Mouse (Mus musculus): Measurements from ENCODE around the gene Zfp934. TPM values are rescaled to one million over a fixed set of nuclear protein-coding genes. Genes with fewer than 3 reads are reported as not detected.
"Not testable (repeated sequence)": the region's sequence is repeated elsewhere in the genome, so short reads cannot be mapped to it uniquely, and the experiment has no call there.

Gene Zfp934
- polyA plus RNA-seq (2014; fragmentation: Nextera tagmentation; extraction: Ambion mirVana): 25.5 and 26.1 TPM in 2 replicates

- not testable (repeated sequence) for H3K36me3 ChIP-seq (ENCODE audit: control insufficient read depth, insufficient read depth, low read length); H3K9ac ChIP-seq (ENCODE audit: low read length); H3K27ac ChIP-seq (ENCODE audit: low read depth, low read length); H3K4me1 ChIP-seq (ENCODE audit: control insufficient read depth, insufficient read depth, low read length); H3K27me3 ChIP-seq (ENCODE audit: control insufficient read depth, insufficient read depth, low read length); ATAC-seq (ENCODE audit: low FRiP score); H3K4me3 ChIP-seq (ENCODE audit: low read depth, low read length); DNase-seq (ENCODE audit: low spot score, missing footprints); H3K9me3 ChIP-seq (ENCODE audit: control insufficient read depth, low read length); H3K4me2 ChIP-seq
- WGBS: 87% methylated on average over 2 of the region's 6 CpGs
Observed at GRCm38 (mm10) chr13:62571099-62571498, at the start of gene Zfp934. Gene Zfp934 (minus strand): TSS chr13:62571199.

DNA sequence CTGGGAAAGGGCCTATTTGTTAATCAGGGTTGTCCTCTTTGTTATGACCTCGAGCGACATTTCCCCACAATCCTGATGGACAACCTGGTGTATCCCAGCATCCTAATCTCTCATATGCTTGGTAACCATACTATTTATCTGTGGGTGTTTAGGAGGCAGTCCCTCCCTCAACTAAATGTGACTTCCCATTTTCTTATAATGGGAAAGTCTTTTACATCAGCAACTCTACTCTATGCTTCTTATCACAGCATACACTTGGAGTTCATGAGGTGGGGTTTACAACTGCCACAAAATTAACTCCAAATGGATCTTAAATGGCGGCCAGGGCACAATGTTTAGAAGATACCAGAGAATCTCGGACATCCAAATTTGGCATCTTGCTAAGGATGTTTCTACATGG, 46.5 kb upstream of the Zfp934 start:
- not testable (repeated sequence) for H3K9ac ChIP-seq (ENCODE audit: low read length); H3K9me3 ChIP-seq (ENCODE audit: control insufficient read depth, low read length); H3K27ac ChIP-seq (ENCODE audit: low read depth, low read length); H3K4me1 ChIP-seq (ENCODE audit: control insufficient read depth, insufficient read depth, low read length); H3K36me3 ChIP-seq (ENCODE audit: control insufficient read depth, insufficient read depth, low read length); DNase-seq (ENCODE audit: low spot score, missing footprints); H3K4me3 ChIP-seq (ENCODE audit: low read depth, low read length); H3K4me2 ChIP-seq; ATAC-seq (ENCODE audit: low FRiP score); H3K27me3 ChIP-seq (ENCODE audit: control insufficient read depth, insufficient read depth, low read length)
- 82% methylated on average over 4 of the region's 4 CpGs for WGBS

DNA sequence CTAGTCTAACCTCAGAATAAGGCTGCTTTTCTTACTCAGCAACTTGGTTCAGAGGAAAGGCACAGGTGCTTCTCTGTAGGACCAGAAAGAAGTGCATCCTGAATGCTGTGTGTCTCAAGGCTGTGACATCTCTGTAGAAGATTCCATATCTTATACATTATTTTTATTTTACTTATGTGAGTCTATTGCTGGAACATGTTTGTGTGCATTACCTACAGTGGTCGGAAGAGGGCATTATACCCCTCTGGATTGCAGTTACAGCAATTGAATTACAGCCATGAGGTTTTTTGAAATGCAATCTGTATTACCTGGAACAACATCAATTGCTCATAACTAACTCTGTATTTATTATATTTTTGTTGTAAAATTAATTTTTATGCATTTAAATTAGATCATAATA, 9.3 kb downstream of the Zfp934 start:
- H3K27ac ChIP-seq (ENCODE audit: low read depth, low read length); ATAC-seq (ENCODE audit: low FRiP score): not testable (repeated sequence)
- 39% methylated on average over 1 of the region's 1 CpGs for WGBS

GRCm38 (mm10) chr13:62558189-62559110, 12.5 kb downstream of the Zfp934 start, which contains the start of gene Zfp935:
Gene Zfp935 (minus strand): TSS chr13:62558511.
- H3K4me1 ChIP-seq (ENCODE audit: control insufficient read depth, insufficient read depth, low read length); H3K9me3 ChIP-seq (ENCODE audit: control insufficient read depth, low read length); H3K36me3 ChIP-seq (ENCODE audit: control insufficient read depth, insufficient read depth, low read length); H3K27me3 ChIP-seq (ENCODE audit: control insufficient read depth, insufficient read depth, low read length); H3K27ac ChIP-seq (ENCODE audit: low read depth, low read length): not testable (repeated sequence)
- DNase-seq (ENCODE audit: low spot score, missing footprints) (peak; percentile 87), ATAC-seq (ENCODE audit: low FRiP score) (0 out of 2 replicates have a peak, but pooled peaks have one; percentile 52)
- H3K4me3 ChIP-seq (ENCODE audit: low read depth, low read length): peak within 1 kb of the TSS; percentile 38
- H3K4me2 ChIP-seq: peak within 1 kb of the TSS; percentile 29; the same call in 1 of the 2 replicates
- H3K9ac ChIP-seq (ENCODE audit: low read length): peak within 1 kb of the TSS; percentile 45; the same call in 1 of the 2 replicates
- WGBS: 3% methylated on average over 23 of the region's 27 CpGs

More for the DNA sequence above, 9.3 kb downstream of the Zfp934 start:
- not testable (repeated sequence) for H3K4me2 ChIP-seq; H3K4me1 ChIP-seq (ENCODE audit: control insufficient read depth, insufficient read depth, low read length); H3K9me3 ChIP-seq (ENCODE audit: control insufficient read depth, low read length); H3K36me3 ChIP-seq (ENCODE audit: control insufficient read depth, insufficient read depth, low read length); H3K4me3 ChIP-seq (ENCODE audit: low read depth, low read length); H3K9ac ChIP-seq (ENCODE audit: low read length); H3K27me3 ChIP-seq (ENCODE audit: control insufficient read depth, insufficient read depth, low read length); DNase-seq (ENCODE audit: low spot score, missing footprints)

DNA sequence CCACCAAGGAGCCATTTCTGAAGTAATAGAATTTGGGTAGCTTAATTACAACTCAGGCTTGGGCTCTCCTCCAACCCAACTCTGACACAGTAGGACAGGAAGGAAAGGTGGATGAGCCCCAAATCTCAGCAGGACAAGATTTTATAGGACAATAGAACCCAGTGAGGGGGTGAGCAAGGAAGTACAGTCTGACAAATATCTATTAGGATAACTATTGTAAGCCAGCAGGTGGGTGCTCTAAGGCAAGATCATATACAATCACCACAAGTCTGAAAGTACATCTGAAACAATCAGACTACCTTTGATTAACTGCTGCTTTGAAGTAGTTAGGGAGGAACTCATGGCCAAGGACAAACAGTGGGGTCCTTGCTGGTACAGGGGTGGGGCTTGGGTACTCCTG, 40.9 kb downstream of the Zfp934 start:
- not testable (repeated sequence) for DNase-seq (ENCODE audit: low spot score, missing footprints); H3K9me3 ChIP-seq (ENCODE audit: control insufficient read depth, low read length); ATAC-seq (ENCODE audit: low FRiP score)

GRCm38 (mm10) chr13:62510641-62511420, 60.2 kb downstream of the Zfp934 start:
- ATAC-seq (ENCODE audit: low FRiP score); H3K4me2 ChIP-seq; H3K4me3 ChIP-seq (ENCODE audit: low read depth, low read length); H3K27ac ChIP-seq (ENCODE audit: low read depth, low read length); H3K27me3 ChIP-seq (ENCODE audit: control insufficient read depth, insufficient read depth, low read length); H3K36me3 ChIP-seq (ENCODE audit: control insufficient read depth, insufficient read depth, low read length); H3K9ac ChIP-seq (ENCODE audit: low read length); DNase-seq (ENCODE audit: low spot score, missing footprints); H3K4me1 ChIP-seq (ENCODE audit: control insufficient read depth, insufficient read depth, low read length); H3K9me3 ChIP-seq (ENCODE audit: control insufficient read depth, low read length): not testable (repeated sequence)
- WGBS: 81% methylated on average over 1 of the region's 1 CpGs

More for the DNA sequence above, 40.9 kb downstream of the Zfp934 start:
- not testable (repeated sequence) for H3K27ac ChIP-seq (ENCODE audit: low read depth, low read length); H3K36me3 ChIP-seq (ENCODE audit: control insufficient read depth, insufficient read depth, low read length); H3K4me3 ChIP-seq (ENCODE audit: low read depth, low read length); H3K27me3 ChIP-seq (ENCODE audit: control insufficient read depth, insufficient read depth, low read length); H3K4me1 ChIP-seq (ENCODE audit: control insufficient read depth, insufficient read depth, low read length); H3K9ac ChIP-seq (ENCODE audit: low read length); H3K4me2 ChIP-seq

DNA sequence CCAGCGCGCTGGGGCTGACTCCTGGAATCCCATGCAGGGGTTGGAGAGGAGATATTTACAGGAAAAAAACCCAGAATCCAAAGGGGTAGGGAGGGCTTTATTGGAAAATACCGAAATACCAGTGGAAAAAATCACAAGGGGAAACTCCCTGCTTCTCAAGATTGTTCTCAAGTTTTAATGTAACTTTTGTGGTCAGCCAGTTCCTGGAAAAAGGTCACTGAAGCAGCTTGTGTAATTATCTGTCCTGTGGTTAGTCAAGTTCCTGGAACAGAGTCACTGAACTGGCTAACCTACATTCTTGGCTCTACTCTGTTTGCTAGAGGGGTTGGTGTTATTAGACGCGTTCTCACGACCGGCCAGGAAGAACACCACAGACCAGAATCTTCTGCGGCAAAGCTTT, 98.3 kb downstream of the Zfp934 start:
- H3K4me3 ChIP-seq (ENCODE audit: low read depth, low read length); DNase-seq (ENCODE audit: low spot score, missing footprints); H3K27me3 ChIP-seq (ENCODE audit: control insufficient read depth, insufficient read depth, low read length); H3K9me3 ChIP-seq (ENCODE audit: control insufficient read depth, low read length); H3K9ac ChIP-seq (ENCODE audit: low read length); H3K4me1 ChIP-seq (ENCODE audit: control insufficient read depth, insufficient read depth, low read length); H3K36me3 ChIP-seq (ENCODE audit: control insufficient read depth, insufficient read depth, low read length); H3K4me2 ChIP-seq; ATAC-seq (ENCODE audit: low FRiP score); H3K27ac ChIP-seq (ENCODE audit: low read depth, low read length): not testable (repeated sequence)
- 90% methylated on average over 8 of the region's 8 CpGs for WGBS

DNA sequence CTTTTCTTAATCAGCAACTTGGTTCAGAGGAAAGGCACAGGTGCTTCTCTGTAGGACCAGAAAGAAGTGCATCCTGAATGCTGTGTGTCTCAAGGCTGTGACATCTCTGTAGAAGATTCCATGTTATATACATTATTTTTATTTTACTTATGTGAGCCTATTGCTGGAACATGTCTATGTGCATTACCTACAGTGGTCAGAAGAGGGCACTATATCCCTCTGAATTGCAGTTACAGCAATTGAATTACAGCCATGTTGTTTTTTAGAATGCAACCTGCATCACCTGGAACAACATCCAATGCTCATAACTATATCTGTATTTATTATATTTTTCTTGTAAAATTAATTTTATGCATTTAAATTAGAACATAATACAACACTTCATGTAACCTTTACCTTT, 101.1 kb downstream of the Zfp934 start:
- not testable (repeated sequence) for H3K9ac ChIP-seq (ENCODE audit: low read length); H3K27me3 ChIP-seq (ENCODE audit: control insufficient read depth, insufficient read depth, low read length); H3K4me2 ChIP-seq; H3K36me3 ChIP-seq (ENCODE audit: control insufficient read depth, insufficient read depth, low read length); H3K9me3 ChIP-seq (ENCODE audit: control insufficient read depth, low read length); H3K4me1 ChIP-seq (ENCODE audit: control insufficient read depth, insufficient read depth, low read length); H3K4me3 ChIP-seq (ENCODE audit: low read depth, low read length); ATAC-seq (ENCODE audit: low FRiP score); H3K27ac ChIP-seq (ENCODE audit: low read depth, low read length)
- DNase-seq (ENCODE audit: low spot score, missing footprints): peak; percentile 85
